Mouse (Mus musculus): ENCODE data around the gene Macrod1. TPM values are rescaled to one million over a fixed set of nuclear protein-coding genes. Genes with fewer than 3 reads are reported as not detected.

The Macrod1 gene
- polyA plus RNA-seq, 1 experiment from 2014 or later = 3.6 TPM

DNA sequence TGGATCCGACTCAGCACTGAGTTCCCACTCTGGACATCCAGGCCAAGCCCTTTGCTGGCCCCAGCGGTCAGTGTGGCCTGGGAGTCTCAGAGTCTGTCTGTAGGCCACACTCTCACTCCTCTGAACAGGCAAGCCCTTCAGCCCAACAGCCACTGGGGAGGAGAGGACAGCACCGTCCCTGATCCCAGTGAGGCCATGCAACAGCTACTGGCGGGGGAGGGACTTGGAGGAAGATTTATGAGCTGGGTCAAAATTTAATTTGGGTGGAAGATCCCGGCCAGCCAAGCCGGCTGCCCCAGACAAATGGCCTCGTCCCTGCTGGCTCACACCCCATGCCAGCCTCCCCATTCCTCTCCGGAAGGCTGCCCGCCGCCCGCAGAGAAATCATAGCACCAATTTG, 64.6 kb downstream of the Macrod1 start:
- DNase-seq (ENCODE audit: low spot score) (no peak), ATAC-seq (replicated peaks; ENCODE audit: low FRiP score) (no peak)
- no peak overlapping the region for H3K9ac ChIP-seq (ENCODE audit: low read length)
- H3K9me3 ChIP-seq (ENCODE audit: control insufficient read depth, low read length) = no peaks in the 10 kb centered on the region
- H3K4me3 ChIP-seq (ENCODE audit: low read depth, low read length) = no peak overlapping the region
- H3K27ac ChIP-seq (ENCODE audit: low read depth, low read length) = no peak overlapping the region
- H3K4me1 ChIP-seq (replicated peaks; ENCODE audit: control insufficient read depth, insufficient read depth, low read length) = peaks cover 10% of the 10 kb centered on the region
- peaks cover 4% of the 10 kb centered on the region; the same call in 1 of the 2 replicates for H3K27me3 ChIP-seq (ENCODE audit: control insufficient read depth, insufficient read depth, low read length)
- H3K4me2 ChIP-seq (ENCODE audit: low read depth, low read length, severe bottlenecking) = no peak overlapping the region
- 80% methylated on average over 11 of the region's 11 CpGs for WGBS
- no peaks in the 10 kb centered on the region for H3K36me3 ChIP-seq (ENCODE audit: control insufficient read depth, insufficient read depth, low read length)

GRCm38 (mm10) chr19:7122277-7122676, 65.7 kb downstream of the Macrod1 start:
- 64% methylated on average over 4 of the region's 4 CpGs for WGBS
- no peak overlapping the region for H3K4me3 ChIP-seq (ENCODE audit: low read depth, low read length)
- ATAC-seq (replicated peaks; ENCODE audit: low FRiP score) (no peak), DNase-seq (ENCODE audit: low spot score) (no peak)
- H3K27ac ChIP-seq (ENCODE audit: low read depth, low read length) = no peak overlapping the region
- peaks cover 4% of the 10 kb centered on the region; the same call in 1 of the 2 replicates for H3K27me3 ChIP-seq (ENCODE audit: control insufficient read depth, insufficient read depth, low read length)
- no peaks in the 10 kb centered on the region for H3K9me3 ChIP-seq (ENCODE audit: control insufficient read depth, low read length)
- peaks cover 8% of the 10 kb centered on the region; the same call in 1 of the 2 replicates for H3K4me1 ChIP-seq (replicated peaks; ENCODE audit: control insufficient read depth, insufficient read depth, low read length)
- H3K4me2 ChIP-seq (ENCODE audit: low read depth, low read length, severe bottlenecking) = no peak overlapping the region
- H3K36me3 ChIP-seq (ENCODE audit: control insufficient read depth, insufficient read depth, low read length) = no peaks in the 10 kb centered on the region
- no peak overlapping the region for H3K9ac ChIP-seq (ENCODE audit: low read length)

GRCm38 (mm10) chr19:7122698-7123306, 66.2 kb downstream of the Macrod1 start:
- no peak overlapping the region for H3K4me2 ChIP-seq (ENCODE audit: low read depth, low read length, severe bottlenecking)
- peaks cover 8% of the 10 kb centered on the region; the same call in 1 of the 2 replicates for H3K4me1 ChIP-seq (replicated peaks; ENCODE audit: control insufficient read depth, insufficient read depth, low read length)
- DNase-seq (ENCODE audit: low spot score) (no peak), ATAC-seq (replicated peaks; ENCODE audit: low FRiP score) (no peak)
- H3K9me3 ChIP-seq (ENCODE audit: control insufficient read depth, low read length) = no peaks in the 10 kb centered on the region
- H3K36me3 ChIP-seq (ENCODE audit: control insufficient read depth, insufficient read depth, low read length) = no peaks in the 10 kb centered on the region
- WGBS = 46% methylated on average over 10 of the region's 10 CpGs
- no peak overlapping the region for H3K27ac ChIP-seq (ENCODE audit: low read depth, low read length)
- H3K27me3 ChIP-seq (ENCODE audit: control insufficient read depth, insufficient read depth, low read length) = peaks cover 4% of the 10 kb centered on the region; the same call in 1 of the 2 replicates
- H3K9ac ChIP-seq (ENCODE audit: low read length) = no peak overlapping the region
- no peak overlapping the region for H3K4me3 ChIP-seq (ENCODE audit: low read depth, low read length)

DNA sequence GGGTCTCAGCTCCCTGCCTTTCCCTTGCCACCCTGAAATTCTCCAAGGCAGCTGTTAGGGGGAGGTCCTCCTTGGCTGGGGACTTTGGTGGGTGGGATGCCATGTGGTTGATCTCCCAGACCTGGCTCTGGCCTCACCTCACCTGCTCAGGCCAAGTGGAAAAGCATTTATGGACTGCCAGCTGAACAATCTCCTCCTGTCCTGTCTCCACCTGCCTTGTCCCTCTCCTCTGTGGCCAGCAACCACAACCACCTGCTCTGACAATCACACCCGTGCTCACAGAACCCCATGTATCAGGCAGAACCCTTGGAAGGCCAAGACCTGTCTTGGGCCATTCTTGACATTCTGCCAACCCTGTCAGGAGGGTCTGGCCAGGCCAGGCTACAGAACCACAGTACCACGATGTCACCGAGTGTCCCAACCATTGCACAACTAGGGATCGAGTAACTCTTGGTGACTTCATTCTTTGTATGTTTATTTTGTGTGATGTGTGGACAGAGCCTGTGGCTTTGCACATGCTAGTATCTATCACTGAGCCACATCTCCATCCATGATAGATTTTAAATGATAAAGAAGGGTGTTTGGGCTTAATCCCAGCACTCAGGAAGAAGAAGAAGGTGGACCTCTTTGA, 69.0 kb downstream of the Macrod1 start:
- no peak for DNase-seq (ENCODE audit: low spot score)
- Histone ChIP-seq H3K4me2 (ENCODE audit: low read depth, low read length, severe bottlenecking) (no peak overlapping the region), H3K36me3 (ENCODE audit: control insufficient read depth, insufficient read depth, low read length) (no peaks in the 10 kb centered on the region), H3K4me3 (ENCODE audit: low read depth, low read length) (no peak overlapping the region), H3K9ac (ENCODE audit: low read length) (no peak overlapping the region), H3K9me3 (ENCODE audit: control insufficient read depth, low read length) (no peaks in the 10 kb centered on the region), H3K27me3 (ENCODE audit: control insufficient read depth, insufficient read depth, low read length) (peaks cover 10% of the 10 kb centered on the region; the same call in 1 of the 2 replicates), H3K4me1 (replicated peaks; ENCODE audit: control insufficient read depth, insufficient read depth, low read length) (peaks cover 20% of the 10 kb centered on the region), H3K27ac (ENCODE audit: low read depth, low read length) (no peak overlapping the region)
- WGBS = 81% methylated on average over 4 of the region's 4 CpGs
- no peak for ATAC-seq (replicated peaks; ENCODE audit: low FRiP score)

DNA sequence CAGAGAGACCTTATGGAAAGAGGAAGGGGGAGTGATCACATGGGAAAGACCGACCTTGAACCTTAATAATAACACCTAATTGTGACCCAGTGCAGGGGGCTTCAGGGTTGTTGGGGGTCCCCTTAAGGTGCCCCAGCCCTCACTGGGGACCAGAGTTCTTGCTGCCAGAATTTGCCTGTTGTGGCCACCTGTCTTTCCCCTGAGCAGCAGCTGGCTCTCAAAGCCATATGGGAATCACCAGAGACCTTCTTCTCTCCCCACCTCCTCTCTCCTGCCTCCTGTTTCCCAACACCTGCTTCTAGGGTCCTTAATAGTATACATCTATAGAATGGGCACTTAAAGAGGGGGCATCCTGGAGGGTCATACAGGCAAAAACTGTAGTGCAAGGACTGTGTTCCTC, 69.6 kb downstream of the Macrod1 start:
- 80% methylated on average over 1 of the region's 1 CpGs for WGBS
- no peak overlapping the region for H3K27ac ChIP-seq (ENCODE audit: low read depth, low read length)

GRCm38 (mm10) chr19:7126933-7127332, 70.3 kb downstream of the Macrod1 start:
- H3K4me3 ChIP-seq (ENCODE audit: low read depth, low read length) = no peak overlapping the region
- H3K27me3 ChIP-seq (ENCODE audit: control insufficient read depth, insufficient read depth, low read length) = peaks cover 13% of the 10 kb centered on the region
- H3K9ac ChIP-seq (ENCODE audit: low read length) = no peak overlapping the region
- 79% methylated on average over 2 of the region's 2 CpGs for WGBS
- ATAC-seq (replicated peaks; ENCODE audit: low FRiP score) = no peak
- H3K4me2 ChIP-seq (ENCODE audit: low read depth, low read length, severe bottlenecking) = no peak overlapping the region
- no peak overlapping the region for H3K27ac ChIP-seq (ENCODE audit: low read depth, low read length)
- H3K4me1 ChIP-seq (replicated peaks; ENCODE audit: control insufficient read depth, insufficient read depth, low read length) = peaks cover 18% of the 10 kb centered on the region
- H3K9me3 ChIP-seq (ENCODE audit: control insufficient read depth, low read length) = no peaks in the 10 kb centered on the region
- no peaks in the 10 kb centered on the region for H3K36me3 ChIP-seq (ENCODE audit: control insufficient read depth, insufficient read depth, low read length)
- no peak for DNase-seq (ENCODE audit: low spot score)

More for the DNA sequence above, 69.6 kb downstream of the Macrod1 start:
- no peak overlapping the region for H3K4me3 ChIP-seq (ENCODE audit: low read depth, low read length)
- peaks cover 18% of the 10 kb centered on the region for H3K4me1 ChIP-seq (replicated peaks; ENCODE audit: control insufficient read depth, insufficient read depth, low read length)
- ATAC-seq (replicated peaks; ENCODE audit: low FRiP score) (no peak), DNase-seq (ENCODE audit: low spot score) (no peak)
- H3K27me3 ChIP-seq (ENCODE audit: control insufficient read depth, insufficient read depth, low read length) = peaks cover 12% of the 10 kb centered on the region; the same call in 1 of the 2 replicates
- no peak overlapping the region for H3K9ac ChIP-seq (ENCODE audit: low read length)
- no peaks in the 10 kb centered on the region for H3K9me3 ChIP-seq (ENCODE audit: control insufficient read depth, low read length)
- H3K36me3 ChIP-seq (ENCODE audit: control insufficient read depth, insufficient read depth, low read length) = no peaks in the 10 kb centered on the region
- H3K4me2 ChIP-seq (ENCODE audit: low read depth, low read length, severe bottlenecking) = no peak overlapping the region

DNA sequence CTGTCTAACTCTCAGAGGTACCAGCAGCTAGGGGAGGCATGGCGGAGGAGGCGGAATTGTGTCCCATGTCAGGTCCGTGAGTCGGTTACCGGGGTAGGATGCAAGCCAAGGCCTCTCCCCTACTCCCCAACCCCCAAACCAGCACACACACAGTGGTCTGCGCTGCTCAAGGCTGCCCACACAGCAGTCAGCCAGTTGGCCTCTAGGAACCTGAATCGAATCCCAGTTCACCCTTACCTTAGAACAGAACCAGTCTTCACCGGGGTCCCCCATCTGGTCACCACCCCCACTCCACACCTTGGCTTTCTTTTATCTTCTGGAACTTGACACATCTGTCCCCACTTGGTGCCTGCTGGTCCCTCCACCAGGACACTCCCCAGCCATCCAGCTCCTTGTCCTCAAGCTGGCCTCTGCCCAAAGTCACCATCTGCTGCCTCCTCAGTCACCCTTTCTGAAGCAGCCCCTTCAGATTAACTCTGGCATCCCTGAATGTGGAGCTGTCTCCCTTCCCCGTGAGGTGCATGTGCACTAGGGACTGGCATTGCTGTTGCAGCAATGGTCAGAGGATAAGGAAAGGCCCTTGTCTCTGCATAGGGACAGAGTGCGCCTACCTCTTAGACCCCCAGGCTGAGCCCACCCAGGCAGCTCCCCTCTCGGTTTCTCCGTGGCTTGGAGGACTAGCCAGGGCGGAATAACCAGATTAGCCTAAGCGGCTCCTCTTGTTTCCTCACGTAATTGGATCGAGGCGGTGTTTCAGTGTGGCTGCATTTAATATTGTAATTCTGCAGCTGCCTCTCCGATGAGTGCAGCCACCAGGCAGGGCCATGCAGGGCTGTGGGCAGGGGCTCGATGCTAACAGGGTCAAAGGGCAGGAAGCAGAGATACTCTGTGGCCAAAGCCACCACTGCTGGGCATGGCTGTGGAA, 72.2 kb downstream of the Macrod1 start:
- DNase-seq (ENCODE audit: low spot score) (peak; percentile 61), ATAC-seq (replicated peaks; ENCODE audit: low FRiP score) (peak; percentile 49)
- Histone ChIP-seq H3K9me3 (ENCODE audit: control insufficient read depth, low read length) (no peaks in the 10 kb centered on the region), H3K4me1 (replicated peaks; ENCODE audit: control insufficient read depth, insufficient read depth, low read length) (peaks cover 16% of the 10 kb centered on the region), H3K27me3 (ENCODE audit: control insufficient read depth, insufficient read depth, low read length) (peaks cover 17% of the 10 kb centered on the region), H3K9ac (ENCODE audit: low read length) (no peak overlapping the region), H3K36me3 (ENCODE audit: control insufficient read depth, insufficient read depth, low read length) (no peaks in the 10 kb centered on the region), H3K4me2 (ENCODE audit: low read depth, low read length, severe bottlenecking) (no peak overlapping the region), H3K4me3 (ENCODE audit: low read depth, low read length) (no peak overlapping the region), H3K27ac (ENCODE audit: low read depth, low read length) (no peak overlapping the region)
- WGBS = 39% methylated on average over 19 of the region's 19 CpGs

DNA sequence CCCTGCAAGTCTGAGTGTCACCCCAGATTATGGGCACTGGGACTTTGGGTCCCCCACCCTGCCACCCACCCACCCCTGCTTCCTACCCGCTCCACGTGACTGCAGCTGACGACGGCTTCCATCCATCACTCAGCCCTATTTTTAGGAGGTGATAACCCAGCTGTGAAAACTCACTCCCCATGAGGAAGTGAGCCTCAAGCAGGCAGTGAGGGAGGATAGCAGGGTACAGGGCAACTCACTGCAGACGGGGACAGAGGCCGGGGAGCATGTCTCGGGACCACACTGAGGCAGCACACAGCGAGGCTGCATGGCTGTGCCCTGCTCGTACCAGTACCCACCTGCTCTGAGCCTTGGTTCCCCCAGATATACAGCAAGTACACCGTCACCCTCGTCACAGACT, 73.7 kb downstream of the Macrod1 start:
- Histone ChIP-seq H3K27ac (ENCODE audit: low read depth, low read length) (no peak overlapping the region), H3K4me3 (ENCODE audit: low read depth, low read length) (no peak overlapping the region), H3K27me3 (ENCODE audit: control insufficient read depth, insufficient read depth, low read length) (peaks cover 16% of the 10 kb centered on the region), H3K36me3 (ENCODE audit: control insufficient read depth, insufficient read depth, low read length) (no peaks in the 10 kb centered on the region), H3K4me2 (ENCODE audit: low read depth, low read length, severe bottlenecking) (no peak overlapping the region), H3K9me3 (ENCODE audit: control insufficient read depth, low read length) (no peaks in the 10 kb centered on the region), H3K9ac (ENCODE audit: low read length) (no peak overlapping the region), H3K4me1 (replicated peaks; ENCODE audit: control insufficient read depth, insufficient read depth, low read length) (peaks cover 31% of the 10 kb centered on the region)
- DNase-seq (ENCODE audit: low spot score) (no peak), ATAC-seq (replicated peaks; ENCODE audit: low FRiP score) (no peak)
- 82% methylated on average over 11 of the region's 11 CpGs for WGBS
